Mouse (Mus musculus): ENCODE results near the gene Pnkp. TPM values are rescaled to one million over a fixed set of nuclear protein-coding genes. Genes with fewer than 3 reads are reported as not detected.
"Not testable (repeated sequence)": the region's sequence is repeated elsewhere in the genome, so short reads cannot be mapped to it uniquely, and the experiment has no call there.

Pnkp gene
- polyA plus RNA-seq, 1 experiment from 2014 or later = 31.6 TPM

GRCm38 (mm10) chr7:44866276-44867009, 9.5 kb downstream of the Pnkp start:
- H3K36me3 ChIP-seq = peaks cover 55% of the 10 kb centered on the region
- no peaks in the 10 kb centered on the region for H3K9me3 ChIP-seq
- peak overlapping the region; percentile 99 for H3K4me2 ChIP-seq
- H3K9ac ChIP-seq = peak overlapping the region; percentile 99
- 59% methylated on average over 15 of the region's 15 CpGs for WGBS
- no peaks in the 10 kb centered on the region for H3K27me3 ChIP-seq
- no peak for ATAC-seq (ENCODE audit: low read depth)
- H3K4me3 ChIP-seq = peak overlapping the region; percentile 97
- H3K27ac ChIP-seq (replicated peaks) = peak overlapping the region; percentile 38
- peaks cover 62% of the 10 kb centered on the region for H3K4me1 ChIP-seq (replicated peaks)

DNA sequence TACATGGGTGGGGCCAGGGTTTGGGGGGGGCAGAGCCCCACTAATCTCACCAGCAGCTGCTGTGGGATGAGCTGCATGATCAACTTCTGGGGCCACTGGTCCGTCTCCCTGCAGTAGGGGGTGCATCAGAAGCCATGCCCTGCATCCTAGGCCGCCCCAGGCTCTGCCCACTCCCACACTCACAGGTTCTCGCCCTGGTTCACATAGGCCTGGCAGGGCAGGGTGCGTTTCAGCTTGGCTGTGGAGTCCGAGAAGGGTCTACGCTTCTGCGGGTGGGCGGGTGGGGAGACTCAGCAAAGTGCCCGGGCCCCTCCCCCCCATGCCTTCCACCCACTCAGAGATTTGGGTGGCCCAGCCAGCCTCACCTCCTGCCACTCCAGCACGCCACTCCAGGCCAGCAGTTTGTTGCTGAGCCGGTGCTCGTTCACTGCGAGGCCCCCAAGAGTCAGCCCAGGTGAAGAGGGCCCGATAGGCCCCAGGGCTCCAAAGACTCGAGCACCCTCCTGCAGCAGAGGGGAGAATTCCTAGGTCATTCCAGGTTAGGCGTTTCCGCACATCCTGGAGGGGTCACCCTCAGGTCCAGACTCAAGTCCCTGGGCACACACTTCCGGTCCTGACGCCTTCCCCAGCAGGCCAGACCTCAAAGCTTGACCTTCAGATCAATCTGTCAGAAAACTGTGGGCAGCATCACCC, 10.2 kb downstream of the Pnkp start:
- Histone ChIP-seq H3K4me2 (peak overlapping the region; percentile 99), H3K27me3 (no peaks in the 10 kb centered on the region), H3K9me3 (no peaks in the 10 kb centered on the region), H3K36me3 (peaks cover 48% of the 10 kb centered on the region), H3K4me1 (replicated peaks) (peaks cover 59% of the 10 kb centered on the region), H3K4me3 (peak overlapping the region; percentile 97), H3K27ac (replicated peaks) (peak overlapping the region; percentile 38; the same call in 1 of the 2 replicates), H3K9ac (peak overlapping the region; percentile 99)
- WGBS = 73% methylated on average over 19 of the region's 19 CpGs
- no peak for ATAC-seq (ENCODE audit: low read depth)

DNA sequence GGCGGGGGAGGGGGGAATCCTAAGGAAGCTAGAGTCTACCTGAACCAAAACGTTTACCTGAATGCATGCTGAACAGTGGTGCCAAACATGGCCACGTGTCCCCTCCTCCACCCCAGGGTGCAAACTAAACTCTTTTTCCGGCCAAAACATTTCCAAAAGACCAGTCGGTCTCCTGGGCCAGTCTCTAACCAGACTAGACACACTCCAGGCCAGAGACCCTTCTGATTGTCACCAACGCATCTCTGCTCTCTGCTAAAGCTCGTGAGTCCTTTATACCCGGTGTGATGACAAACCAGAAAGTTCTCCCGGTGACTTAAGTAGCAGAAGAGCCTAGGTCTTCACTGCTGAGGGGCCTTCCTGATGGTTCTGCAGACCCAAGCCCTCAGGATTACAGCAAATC, 10.9 kb downstream of the Pnkp start:
- peaks cover 59% of the 10 kb centered on the region for H3K4me1 ChIP-seq (replicated peaks)
- peaks cover 42% of the 10 kb centered on the region for H3K36me3 ChIP-seq
- H3K27ac ChIP-seq (replicated peaks) = no peak overlapping the region
- peak overlapping the region; percentile 99 for H3K4me2 ChIP-seq
- no peaks in the 10 kb centered on the region for H3K9me3 ChIP-seq
- peak overlapping the region; percentile 97 for H3K4me3 ChIP-seq
- 64% methylated on average over 9 of the region's 9 CpGs for WGBS
- ATAC-seq (ENCODE audit: low read depth) = no peak
- no peaks in the 10 kb centered on the region for H3K27me3 ChIP-seq
- H3K9ac ChIP-seq = peak overlapping the region; percentile 99

GRCm38 (mm10) chr7:44868465-44868864, 11.5 kb downstream of the Pnkp start:
- Histone ChIP-seq H3K4me2 (peak overlapping the region; percentile 99), H3K9ac (peak overlapping the region; percentile 99), H3K27me3 (no peaks in the 10 kb centered on the region), H3K36me3 (peaks cover 35% of the 10 kb centered on the region), H3K27ac (replicated peaks) (peak overlapping the region; percentile 100), H3K4me1 (replicated peaks) (peaks cover 59% of the 10 kb centered on the region), H3K4me3 (peak overlapping the region; percentile 97), H3K9me3 (no peaks in the 10 kb centered on the region)
- ATAC-seq (ENCODE audit: low read depth) = no peak
- 8% methylated on average over 16 of the region's 16 CpGs for WGBS

- Histone ChIP-seq H3K4me1 (replicated peaks) (peaks cover 54% of the 10 kb centered on the region), H3K9me3 (no peaks in the 10 kb centered on the region), H3K36me3 (peaks cover 29% of the 10 kb centered on the region), H3K4me2 (peak overlapping the region; percentile 99), H3K4me3 (peak overlapping the region; percentile 97), H3K9ac (peak overlapping the region; percentile 99), H3K27ac (replicated peaks) (peak overlapping the region; percentile 100), H3K27me3 (no peaks in the 10 kb centered on the region)
- ATAC-seq (ENCODE audit: low read depth) = peak; percentile 48
- under 1% methylated on average over 106 of the region's 108 CpGs for WGBS
Observed at GRCm38 (mm10) chr7:44868919-44869696, 12.2 kb downstream of the Pnkp start.

DNA sequence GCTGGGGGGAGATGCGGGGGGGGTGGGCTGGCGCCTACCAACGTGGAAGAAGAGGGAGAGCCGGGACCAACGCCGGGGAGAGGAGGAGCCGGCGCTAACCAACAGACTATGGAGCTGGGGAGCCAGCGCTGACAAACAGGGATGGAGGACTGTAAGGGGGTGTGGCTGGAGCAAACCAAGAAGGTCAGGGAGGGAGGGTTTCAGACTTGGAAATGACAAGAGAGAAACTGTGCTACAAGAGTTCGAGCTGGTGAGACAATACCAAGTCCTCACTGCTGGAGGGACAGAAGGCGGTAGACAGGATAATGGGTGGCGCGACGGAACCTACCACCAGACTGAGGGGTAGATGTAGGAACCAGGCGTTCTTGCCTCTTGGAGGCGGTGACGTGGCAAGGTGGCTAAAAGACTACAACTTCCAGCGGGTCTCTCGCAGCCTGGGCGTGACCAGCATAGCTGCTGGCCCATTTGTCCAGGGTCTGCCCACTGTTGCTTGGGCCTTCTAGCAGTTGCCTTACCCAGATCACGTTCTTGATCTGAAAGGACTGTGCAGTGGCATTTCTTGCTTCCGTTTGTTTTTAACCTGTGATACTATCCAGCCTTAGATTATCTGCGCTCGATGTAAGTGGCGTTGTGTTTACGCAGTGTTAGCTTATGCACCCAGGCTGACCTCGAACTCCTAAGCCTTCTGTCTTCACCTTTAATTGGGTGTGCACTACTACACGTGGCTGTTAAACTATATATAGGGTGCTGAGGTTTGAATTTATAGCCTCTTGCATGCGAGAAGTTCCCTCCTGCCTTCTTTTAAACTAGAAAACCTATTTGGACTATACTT, 13.0 kb downstream of the Pnkp start, which contains the start of gene Ptov1:
Gene Ptov1 (minus strand): TSS at position 92 of the 832 bp plus-strand sequence.
- Histone ChIP-seq H3K4me1 (replicated peaks) (peaks cover 46% of the 10 kb centered on the region), H3K36me3 (peaks cover 21% of the 10 kb centered on the region), H3K4me2 (peak within 1 kb of the TSS; percentile 99), H3K4me3 (peak within 1 kb of the TSS; percentile 97), H3K9ac (peak within 1 kb of the TSS; percentile 99), H3K9me3 (no peaks in the 10 kb centered on the region), H3K27me3 (no peaks in the 10 kb centered on the region), H3K27ac (replicated peaks) (peak within 1 kb of the TSS; percentile 100)
- ATAC-seq (ENCODE audit: low read depth) = peak; percentile 96
- WGBS = 11% methylated on average over 29 of the region's 29 CpGs

DNA sequence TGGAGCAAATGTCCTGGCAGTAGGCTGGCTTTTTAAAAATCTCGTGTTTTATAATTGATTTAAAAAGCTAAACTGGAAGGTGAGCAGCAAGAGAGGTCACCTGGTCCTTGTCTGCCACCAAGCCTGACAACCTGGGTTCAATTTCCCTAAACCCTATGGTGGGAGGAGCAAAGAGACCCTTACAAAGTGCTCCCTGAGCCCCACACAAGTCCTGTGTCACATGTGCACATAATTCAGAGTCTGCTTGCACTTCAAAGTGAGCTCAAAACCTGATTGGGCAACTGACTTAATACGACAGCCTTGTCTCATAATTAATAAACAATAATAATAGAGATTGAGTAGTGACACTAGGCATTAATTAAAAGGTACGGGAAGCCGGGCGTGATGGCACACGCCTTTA, 13.7 kb downstream of the Pnkp start:
- no peaks in the 10 kb centered on the region for H3K9me3 ChIP-seq
- H3K4me3 ChIP-seq = peak overlapping the region; percentile 97
- peak overlapping the region; percentile 99 for H3K9ac ChIP-seq
- peak overlapping the region; percentile 100 for H3K27ac ChIP-seq (replicated peaks)
- ATAC-seq (ENCODE audit: low read depth) = no peak
- peaks cover 17% of the 10 kb centered on the region for H3K36me3 ChIP-seq
- H3K27me3 ChIP-seq = no peaks in the 10 kb centered on the region
- WGBS = 86% methylated on average over 6 of the region's 6 CpGs
- H3K4me1 ChIP-seq (replicated peaks) = peaks cover 39% of the 10 kb centered on the region
- H3K4me2 ChIP-seq = peak overlapping the region; percentile 99

- WGBS = 35% methylated on average over 1 of the region's 1 CpGs
Observed at GRCm38 (mm10) chr7:44871181-44871580, 14.2 kb downstream of the Pnkp start.

DNA sequence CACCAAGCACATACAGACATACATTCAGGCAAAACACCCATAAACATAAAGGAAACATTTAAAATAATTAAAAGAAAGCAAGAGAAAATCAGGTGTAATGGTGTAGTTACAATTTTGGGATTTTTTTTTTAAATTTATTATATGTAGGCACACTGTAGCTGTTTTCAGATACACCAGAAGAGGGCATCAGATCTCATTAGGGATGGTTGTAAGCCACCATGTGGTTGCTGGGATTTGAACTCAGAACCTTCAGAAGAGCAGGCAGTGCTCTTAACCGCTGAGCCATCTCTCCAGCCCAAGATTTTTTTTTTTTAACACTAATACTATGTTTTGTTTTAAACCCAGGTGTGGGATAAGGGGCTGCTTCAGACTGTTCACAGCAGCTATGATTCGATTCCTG, 14.8 kb downstream of the Pnkp start:
- H3K9me3 ChIP-seq; H3K4me2 ChIP-seq; H3K27ac ChIP-seq (replicated peaks); ATAC-seq (ENCODE audit: low read depth); H3K9ac ChIP-seq; H3K27me3 ChIP-seq; H3K4me3 ChIP-seq: not testable (repeated sequence)
- peaks cover 27% of the 10 kb centered on the region for H3K4me1 ChIP-seq (replicated peaks)
- WGBS = 83% methylated on average over 2 of the region's 2 CpGs
- peaks cover 17% of the 10 kb centered on the region for H3K36me3 ChIP-seq

More at GRCm38 (mm10) chr7:44871181-44871580, 14.2 kb downstream of the Pnkp start:
- H3K4me1 ChIP-seq (replicated peaks) = peaks cover 33% of the 10 kb centered on the region
- no peak overlapping the region for H3K27ac ChIP-seq (replicated peaks)
- peaks cover 17% of the 10 kb centered on the region for H3K36me3 ChIP-seq
- H3K27me3 ChIP-seq = no peaks in the 10 kb centered on the region
- H3K9ac ChIP-seq = no peak overlapping the region
- H3K9me3 ChIP-seq = no peaks in the 10 kb centered on the region
- ATAC-seq (ENCODE audit: low read depth) = no peak
- no peak overlapping the region for H3K4me3 ChIP-seq
- no peak overlapping the region for H3K4me2 ChIP-seq

DNA sequence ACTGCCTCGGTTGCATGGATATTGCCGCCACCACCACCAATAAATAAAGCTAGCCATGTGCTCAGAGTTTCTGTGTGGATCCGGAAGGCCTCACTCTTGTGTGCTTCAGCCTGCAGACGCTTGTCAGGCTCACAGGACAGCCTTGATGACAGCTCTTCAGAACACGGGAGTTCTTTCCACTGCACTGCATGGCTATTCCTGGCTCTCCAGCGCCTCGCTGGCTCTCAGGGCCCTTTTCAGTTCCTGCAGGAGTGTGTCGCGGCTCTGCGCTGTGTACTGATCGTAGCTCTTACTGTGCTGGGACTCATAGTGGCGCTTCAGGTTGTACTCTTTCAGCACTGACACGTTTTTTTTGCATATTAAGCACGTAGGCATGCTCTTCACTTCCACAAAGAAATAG, 20.9 kb downstream of the Pnkp start:
- H3K4me2 ChIP-seq = no peak overlapping the region
- no peak overlapping the region for H3K4me3 ChIP-seq
- H3K9me3 ChIP-seq = no peaks in the 10 kb centered on the region
- no peaks in the 10 kb centered on the region for H3K27me3 ChIP-seq
- no peaks in the 10 kb centered on the region for H3K4me1 ChIP-seq (replicated peaks)
- no peak for ATAC-seq (ENCODE audit: low read depth)
- no peak overlapping the region for H3K9ac ChIP-seq
- H3K27ac ChIP-seq (replicated peaks) = no peak overlapping the region
- peaks cover 76% of the 10 kb centered on the region for H3K36me3 ChIP-seq
- 87% methylated on average over 14 of the region's 14 CpGs for WGBS

DNA sequence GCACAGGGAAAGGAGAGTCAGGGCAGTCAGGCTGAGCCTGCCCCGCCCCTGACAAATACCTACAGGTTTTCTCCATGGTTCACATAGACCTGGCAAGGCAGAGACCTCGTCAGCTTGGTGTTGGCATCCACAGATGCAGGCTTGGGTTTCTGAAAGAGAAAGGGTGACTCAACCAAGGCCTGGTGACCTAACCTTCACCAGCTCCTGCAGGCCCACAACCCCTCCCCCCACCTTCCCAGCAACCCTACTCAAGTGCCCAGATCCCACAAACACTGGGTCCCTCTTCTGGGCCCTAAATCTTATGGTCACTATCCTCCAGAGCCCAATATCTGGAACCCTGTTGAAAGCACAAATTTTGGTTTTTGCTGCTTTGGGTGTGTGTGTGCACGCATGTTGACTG, 26.1 kb downstream of the Pnkp start:
- Histone ChIP-seq H3K4me1 (replicated peaks) (peaks cover 4% of the 10 kb centered on the region), H3K27ac (replicated peaks) (no peak overlapping the region), H3K9me3 (no peaks in the 10 kb centered on the region), H3K4me2 (no peak overlapping the region), H3K9ac (no peak overlapping the region), H3K4me3 (no peak overlapping the region), H3K36me3 (peaks cover 90% of the 10 kb centered on the region), H3K27me3 (no peaks in the 10 kb centered on the region)
- 100% methylated on average over 3 of the region's 3 CpGs for WGBS
- no peak for ATAC-seq (ENCODE audit: low read depth)

All from neural tube, embryonic 13.5 days (tissue).